Mouse (Mus musculus) gastrocnemius, postnatal 10 days (tissue): ENCODE measurements at regions not wholly inside any gene's neighbourhood (a gene's known extent, or its start where the extent isn't known, plus 50 kb on each side); places are given as distances from the start of the nearest gene placed in this dataset.

Source experiments
- DNase-seq: peaks from one replicate; pipeline ENCODE4 v3.0.0; 2021; ENCODE audit warnings: mixed read lengths

- DNase-seq = no peak
These were observed 58.6 kb downstream of the Mrm1 start for GRCm38 (mm10) chr11:84760622-84761196.

GRCm38 (mm10) chr11:84759478-84759986 is 59.8 kb downstream of the Mrm1 start:
- DNase-seq = peak; percentile 9

- DNase-seq = no peak
These were observed 67.3 kb downstream of the Mrm1 start for GRCm38 (mm10) chr11:84752007-84752406.

- DNase-seq = peak; percentile 10
These were observed 69.6 kb downstream of the Mrm1 start for GRCm38 (mm10) chr11:84749490-84750349.

GRCm38 (mm10) chr11:84738769-84739589 is 80.3 kb downstream of the Mrm1 start:
- no peak for DNase-seq

GRCm38 (mm10) chr11:84738128-84738527 is 81.2 kb downstream of the Mrm1 start:
- DNase-seq = no peak

GRCm38 (mm10) chr11:84731890-84732289 is 87.4 kb downstream of the Mrm1 start:
- DNase-seq = no peak

- no peak for DNase-seq
These were observed 89.1 kb downstream of the Mrm1 start for GRCm38 (mm10) chr11:84730218-84730617.

GRCm38 (mm10) chr11:84729189-84729588 is 90.1 kb downstream of the Mrm1 start:
- peak; percentile 45 for DNase-seq

- DNase-seq = no peak
These were observed 93.2 kb downstream of the Mrm1 start for GRCm38 (mm10) chr11:84725936-84726613.

- no peak for DNase-seq
These were observed 94.0 kb downstream of the Mrm1 start for GRCm38 (mm10) chr11:84725177-84725792.

- DNase-seq = peak; percentile 18
These were observed 95.2 kb downstream of the Mrm1 start for GRCm38 (mm10) chr11:84724080-84724479.

GRCm38 (mm10) chr11:84722658-84723201 is 96.6 kb downstream of the Mrm1 start:
- DNase-seq = no peak

GRCm38 (mm10) chr11:84721979-84722378 is 97.3 kb downstream of the Mrm1 start:
- no peak for DNase-seq

- DNase-seq = no peak
These were observed 98.2 kb downstream of the Mrm1 start for GRCm38 (mm10) chr11:84721150-84721549.

- no peak for DNase-seq
These were observed 99.5 kb downstream of the Mrm1 start for GRCm38 (mm10) chr11:84719781-84720180.

GRCm38 (mm10) chr11:84712731-84713130 is 106.6 kb downstream of the Mrm1 start:
- DNase-seq = no peak

GRCm38 (mm10) chr11:84711886-84712285 is 107.4 kb downstream of the Mrm1 start:
- no peak for DNase-seq

- no peak for DNase-seq
These were observed 111.0 kb downstream of the Mrm1 start for GRCm38 (mm10) chr11:84708222-84708730.

GRCm38 (mm10) chr11:84707772-84708171 is 111.5 kb downstream of the Mrm1 start:
- DNase-seq = no peak

GRCm38 (mm10) chr11:84706692-84707091 is 112.6 kb downstream of the Mrm1 start:
- no peak for DNase-seq
